In genomic region chr7:114006456-114006855, GRCm38 (mm10) we compare ENCODE assay signal across 8 mouse cellular contexts.
"Had no signal": no experiment of that assay in that cellular context is flagged by ENCODE, and none has a peak within 500 bp of the region (broad histone marks: within the 10 kb centered on the region; RNA-seq: fewer than 3 reads in every experiment).

No protein-coding gene starts in this region.

- DNase-seq: liver, postnatal 0 days; lung, adult 2 months; lung, postnatal 14 days; lung, postnatal 36 days; right cerebral cortex, postnatal 14 days; thymus, adult 2 months; thymus, postnatal 25 days; thymus, postnatal 4 days had no signal
